Mouse (Mus musculus): ENCODE data around the gene Gsc.
"Not testable (repeated sequence)": the region's sequence is repeated elsewhere in the genome, so short reads cannot be mapped to it uniquely, and the experiment has no call there.

Gsc gene

GRCm38 (mm10) chr12:104461372-104461771 is 11.8 kb downstream of the Gsc start:
- in situ Hi-C loops (cut with MseI, MboI) = loop anchor here (25.0 kb wide), 2 partner anchors 226 to 476 kb away; no protein-coding TSS in a partner anchor

GRCm38 (mm10) chr12:104459377-104459776 is 13.8 kb downstream of the Gsc start:
- in situ Hi-C loops (cut with MseI, MboI) = loop anchor here (25.0 kb wide), 2 partner anchors 228 to 478 kb away; no protein-coding TSS in a partner anchor

- in situ Hi-C loops (cut with MseI, MboI) = loop anchor here (25.0 kb wide), 2 partner anchors 234 to 484 kb away; no protein-coding TSS in a partner anchor
Measured at GRCm38 (mm10) chr12:104453002-104453401, 20.1 kb downstream of the Gsc start.

GRCm38 (mm10) chr12:104450257-104450656 is 22.9 kb downstream of the Gsc start:
- in situ Hi-C loops (cut with MseI, MboI) = loop anchor here (25.0 kb wide), 2 partner anchors 237 to 487 kb away; no protein-coding TSS in a partner anchor

GRCm38 (mm10) chr12:104448099-104448498 is 25.0 kb downstream of the Gsc start:
- in situ Hi-C loops (cut with MseI, MboI) = no loop called here

GRCm38 (mm10) chr12:104447056-104447455 is 26.1 kb downstream of the Gsc start:
- in situ Hi-C loops (cut with MseI, MboI) = not testable (repeated sequence)

- in situ Hi-C loops (cut with MseI, MboI) = no loop called here
Measured at GRCm38 (mm10) chr12:104443716-104444115, 29.4 kb downstream of the Gsc start.

- in situ Hi-C loops (cut with MseI, MboI) = no loop called here
Measured at GRCm38 (mm10) chr12:104440087-104440760, 32.9 kb downstream of the Gsc start.

GRCm38 (mm10) chr12:104433951-104434735 is 39.0 kb downstream of the Gsc start:
- in situ Hi-C loops (cut with MseI, MboI) = no loop called here

GRCm38 (mm10) chr12:104433214-104433613 is 39.9 kb downstream of the Gsc start:
- in situ Hi-C loops (cut with MseI, MboI) = no loop called here

GRCm38 (mm10) chr12:104431359-104431758 is 41.8 kb downstream of the Gsc start:
- in situ Hi-C loops (cut with MseI, MboI) = no loop called here

- in situ Hi-C loops (cut with MseI, MboI) = loop anchor here (10.0 kb wide), 2 partner anchors 362 to 432 kb away; no protein-coding TSS in a partner anchor
Measured at GRCm38 (mm10) chr12:104426915-104427314, 46.2 kb downstream of the Gsc start.

- in situ Hi-C loops (cut with MseI, MboI) = loop anchor here (10.0 kb wide), 2 partner anchors 361 to 431 kb away; no protein-coding TSS in a partner anchor
Measured at GRCm38 (mm10) chr12:104425591-104425990, 47.5 kb downstream of the Gsc start.

- in situ Hi-C loops (cut with MseI, MboI) = loop anchor here (5.0 to 10.0 kb wide), 4 partner anchors 358 to 431 kb away; no protein-coding TSS in a partner anchor
Measured at GRCm38 (mm10) chr12:104422615-104423392, 50.3 kb downstream of the Gsc start.
